In the genomic region with DNA sequence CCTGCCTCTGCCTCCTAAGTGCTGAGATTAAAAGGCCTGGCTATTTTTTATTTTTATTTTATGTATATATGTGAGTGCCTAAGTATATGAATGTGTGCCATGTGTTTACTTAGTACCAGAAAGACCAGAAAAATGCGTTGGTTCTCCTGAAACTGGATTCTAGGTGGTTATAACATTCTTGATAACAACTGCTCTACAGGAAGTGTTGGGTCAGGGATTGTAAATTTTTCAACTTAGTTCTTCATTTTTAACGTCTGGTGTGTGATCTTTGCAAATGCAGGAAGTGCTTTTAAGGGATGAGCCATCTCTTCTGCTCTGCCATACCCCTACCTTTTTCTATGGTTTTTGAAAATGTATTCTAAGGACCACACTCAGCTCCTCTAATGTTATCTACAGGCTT, we compare ENCODE assay signal across 15 mouse cellular contexts.
"Had no signal": no experiment of that assay in that cellular context is flagged by ENCODE, and none has a peak within 500 bp of the region (broad histone marks: within the 10 kb centered on the region; RNA-seq: fewer than 3 reads in every experiment).

No protein-coding gene starts in this region.

- H3K4me2 ChIP-seq: neural tube, embryonic 15.5 days; stomach, embryonic 15.5 days had no signal

- H3K9ac ChIP-seq: neural tube, embryonic 15.5 days; stomach, embryonic 15.5 days had no signal

- DNase-seq: retina, postnatal 1 day; right cerebral cortex, adult 18-20 months; right cerebral cortex, postnatal 14 days; right cerebral cortex, postnatal 25 days; right cerebral cortex, postnatal 4 days; spleen, adult 18-20 months; thymus, adult 18-20 months; thymus, adult 2 months; thymus, postnatal 14 days; thymus, postnatal 25 days; thymus, postnatal 36 days; thymus, postnatal 4 days had no signal

- H3K27ac ChIP-seq: neural tube, embryonic 15.5 days; stomach, embryonic 15.5 days; stomach, postnatal 0 days had no signal

- H3K4me3 ChIP-seq: neural tube, embryonic 15.5 days; stomach, embryonic 15.5 days had no signal

- H3K4me1 ChIP-seq: neural tube, embryonic 15.5 days; stomach, embryonic 15.5 days had no signal

- H3K9me3 ChIP-seq: neural tube, embryonic 15.5 days; stomach, embryonic 15.5 days had no signal

- H3K27me3 ChIP-seq: neural tube, embryonic 15.5 days; stomach, embryonic 15.5 days had no signal
